Mouse (Mus musculus): ENCODE measurements around the gene Bbs9.

Gene Bbs9

DNA sequence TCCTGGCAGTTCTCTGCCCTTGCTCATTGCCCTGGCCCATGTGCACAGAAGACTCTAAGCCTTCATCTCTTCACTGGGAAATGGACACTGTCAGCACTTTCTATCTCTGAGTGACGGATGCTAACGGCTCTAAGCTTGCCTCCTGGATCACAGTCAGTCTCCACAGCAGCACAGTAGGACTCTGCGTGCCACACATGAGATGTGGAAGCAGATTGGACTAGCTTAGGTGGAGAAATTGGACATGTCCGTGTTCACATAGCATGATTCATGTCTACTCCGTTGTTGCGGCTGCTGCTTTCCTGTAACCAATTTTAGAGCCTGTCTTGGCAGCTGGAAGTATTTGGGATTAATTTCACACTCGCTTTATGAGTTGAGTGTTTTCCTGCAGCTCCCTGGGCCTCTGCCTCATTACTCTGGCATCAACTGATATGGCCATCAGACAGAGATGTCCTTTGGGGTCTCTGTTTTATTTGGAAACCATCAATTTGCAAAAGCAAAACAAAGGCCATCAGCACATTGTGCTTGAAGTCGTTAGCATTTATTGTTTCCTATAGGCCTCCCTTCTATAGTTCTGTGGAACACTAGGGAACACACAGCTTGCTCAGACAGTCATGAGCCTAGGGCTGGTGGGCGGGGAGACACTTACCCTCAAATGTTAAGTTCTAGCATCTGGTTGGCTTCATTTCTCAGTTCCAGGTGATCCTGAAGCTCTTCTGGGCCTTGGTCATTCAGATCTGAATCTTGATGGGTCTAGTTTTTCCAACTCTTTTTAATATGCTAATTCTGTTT lies 314.1 kb downstream of the Bbs9 start:
- DNase-seq (ENCODE audit: low read depth in 2 of 2, low spot score in 2 of 2), result no peak

DNA sequence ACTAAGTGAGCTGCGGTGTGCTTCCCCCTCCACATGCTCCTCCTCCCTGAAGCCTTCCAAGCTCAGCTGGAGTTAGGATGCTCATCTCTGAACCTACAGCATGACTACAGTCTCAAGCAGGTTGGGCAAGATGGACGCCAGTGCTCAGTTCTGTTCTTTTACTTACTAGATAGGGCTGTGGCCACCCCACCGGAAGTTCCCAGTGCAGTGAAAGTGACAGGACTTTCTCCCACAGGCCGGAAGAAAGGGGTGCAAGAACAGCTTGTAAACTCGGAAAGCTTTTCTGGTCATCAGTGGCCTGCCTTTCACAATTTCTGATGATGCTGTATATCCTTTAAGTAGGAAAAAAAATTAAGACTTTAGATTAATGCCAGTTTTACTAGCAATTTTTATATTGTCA lies 315.7 kb downstream of the Bbs9 start:
- no peak for DNase-seq (ENCODE audit: low read depth in 2 of 2, low spot score in 2 of 2)

DNA sequence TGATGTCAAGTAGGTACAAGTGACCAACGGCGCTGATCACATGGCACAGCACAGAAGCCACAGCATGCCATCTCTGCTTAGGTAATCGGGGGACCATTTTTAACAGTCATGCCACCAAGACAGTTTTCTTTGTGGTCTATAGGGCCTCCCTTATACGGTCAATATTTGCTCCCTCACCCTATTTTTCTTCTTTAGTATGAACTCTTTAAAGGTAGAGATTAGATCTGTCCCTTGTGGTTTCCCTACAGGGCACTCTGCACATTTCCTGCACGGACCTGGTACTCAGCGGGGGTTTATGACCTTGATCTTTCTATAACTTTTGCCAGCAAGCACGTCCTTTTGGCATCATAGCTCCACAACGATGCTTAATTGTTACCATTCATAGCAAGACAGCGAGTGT lies 316.2 kb downstream of the Bbs9 start:
- DNase-seq (ENCODE audit: low read depth in 2 of 2, low spot score in 2 of 2), result no peak

DNA sequence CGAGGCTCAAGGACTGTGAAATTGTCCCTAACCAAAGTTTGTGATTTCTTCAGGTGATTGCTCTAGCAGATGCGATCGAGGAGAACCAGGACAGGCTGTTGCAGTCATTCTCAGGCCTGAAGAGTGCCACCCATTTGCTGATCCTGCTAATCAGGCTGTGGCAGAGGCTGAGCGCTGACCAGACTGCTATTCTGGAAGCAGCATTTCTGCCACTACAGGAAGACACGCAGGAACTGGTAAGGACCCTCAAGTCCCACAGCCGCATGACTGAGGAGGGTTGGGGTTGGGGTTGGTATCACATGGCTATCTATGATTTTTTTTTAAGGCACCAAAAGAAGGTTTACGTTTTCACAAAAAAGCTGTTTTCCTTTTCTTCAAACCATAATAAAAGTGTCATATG lies 318.2 kb downstream of the Bbs9 start:
- DNase-seq (ENCODE audit: low read depth in 2 of 2, low spot score in 2 of 2), result no peak

DNA sequence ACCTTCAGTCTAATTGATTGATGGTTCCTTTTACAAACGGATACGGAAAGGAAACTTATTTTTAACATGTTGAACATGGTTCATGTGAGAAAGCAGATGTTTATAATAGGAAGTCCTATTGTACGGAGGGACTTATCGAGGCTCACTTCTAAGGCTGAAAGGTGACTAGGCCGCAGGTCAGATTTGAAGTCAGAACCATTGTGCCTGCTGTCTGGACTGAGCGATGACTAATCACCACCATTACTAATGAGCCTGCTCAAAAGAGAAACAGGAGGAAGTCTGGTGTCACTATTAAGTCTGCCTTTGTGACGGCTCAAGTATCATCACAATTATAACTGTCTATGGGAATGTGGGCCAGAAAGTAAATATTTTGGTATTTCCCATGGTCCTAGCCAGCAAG lies 325.2 kb downstream of the Bbs9 start:
- DNase-seq (ENCODE audit: low read depth in 2 of 2, low spot score in 2 of 2), result no peak

DNA sequence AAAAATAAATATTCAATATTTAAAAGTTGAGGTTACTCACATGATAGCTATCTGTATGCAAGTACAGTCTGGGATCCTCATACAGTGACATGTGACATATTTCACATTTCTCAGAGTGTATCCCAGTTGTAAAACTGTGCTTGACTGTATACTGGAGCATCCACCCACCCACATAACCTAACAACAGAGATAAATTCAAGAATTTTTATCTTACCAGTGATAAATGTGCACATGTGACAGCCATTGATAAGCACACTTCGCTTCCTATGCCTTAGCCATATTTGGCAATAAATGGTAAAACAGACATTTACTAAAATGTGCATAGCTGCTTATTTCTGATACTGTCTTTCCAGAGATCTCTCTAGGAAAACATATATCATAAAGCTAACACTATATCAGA lies 330.5 kb downstream of the Bbs9 start:
- DNase-seq (ENCODE audit: low read depth in 2 of 2, low spot score in 2 of 2), result no peak

DNA sequence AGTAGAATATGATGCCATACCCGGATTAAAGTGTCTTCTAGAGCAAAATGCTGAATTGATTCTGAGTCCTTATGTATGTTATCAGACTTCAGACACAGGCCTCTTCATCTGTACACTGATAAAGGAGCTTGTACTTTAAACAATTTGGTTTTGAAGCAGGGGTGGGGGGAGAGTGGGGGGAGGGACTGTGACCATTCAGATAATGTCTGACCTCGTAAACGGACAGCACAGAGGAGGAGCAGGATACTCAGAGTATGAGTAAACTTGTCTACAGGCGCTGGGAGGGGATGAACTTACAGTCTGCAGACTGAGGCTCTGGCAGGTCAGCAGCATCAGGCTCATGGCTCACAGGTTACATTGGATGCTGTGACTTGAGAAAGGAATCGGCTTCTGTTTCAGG lies 331.0 kb downstream of the Bbs9 start:
- no peak for DNase-seq (ENCODE audit: low read depth in 2 of 2, low spot score in 2 of 2)

DNA sequence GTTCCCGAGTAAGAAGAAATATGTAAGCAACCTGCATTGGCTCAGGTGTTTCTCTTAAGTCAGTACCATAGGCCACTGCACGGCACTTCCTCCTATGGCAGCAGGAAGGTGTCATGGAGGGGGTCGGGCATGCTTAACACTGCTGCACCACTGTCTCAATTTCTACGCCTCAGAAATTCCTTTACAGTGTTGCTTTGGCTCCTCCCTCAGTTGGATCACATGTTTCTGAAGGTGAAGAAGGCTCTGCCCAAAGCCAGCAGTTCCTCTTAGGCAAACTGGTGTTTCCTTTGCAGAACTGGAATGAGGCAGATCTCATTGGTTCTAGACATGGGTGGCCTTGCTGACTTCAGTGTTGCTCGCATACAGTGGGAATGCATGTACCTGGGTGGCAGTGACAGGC lies 332.2 kb downstream of the Bbs9 start:
- no peak for DNase-seq (ENCODE audit: low read depth in 2 of 2, low spot score in 2 of 2)

DNA sequence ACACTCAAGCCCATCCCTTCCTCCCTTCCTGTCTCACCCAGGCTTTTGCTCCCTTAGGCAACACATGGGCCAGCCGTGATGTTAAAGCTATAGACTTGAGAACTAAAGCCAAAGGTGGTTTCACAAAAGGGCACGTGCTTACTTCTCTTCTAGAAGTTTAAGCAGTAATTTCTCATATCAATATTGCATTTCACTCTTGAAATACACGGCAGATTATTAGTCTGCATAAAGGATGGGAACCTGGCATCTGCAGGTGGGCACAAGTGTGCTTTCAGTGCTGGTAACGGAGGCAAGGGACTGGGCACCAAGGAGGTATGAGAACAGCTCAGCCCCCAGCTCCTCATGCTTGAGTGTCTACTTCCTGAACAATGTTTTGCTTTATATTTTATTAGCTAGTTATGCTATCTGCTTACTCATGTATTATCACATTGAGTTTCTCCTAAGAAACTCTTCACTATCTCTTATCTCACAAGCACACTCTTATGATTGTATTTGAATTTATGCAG lies 334.2 kb downstream of the Bbs9 start:
- no peak for DNase-seq (ENCODE audit: low read depth in 2 of 2, low spot score in 2 of 2)

DNA sequence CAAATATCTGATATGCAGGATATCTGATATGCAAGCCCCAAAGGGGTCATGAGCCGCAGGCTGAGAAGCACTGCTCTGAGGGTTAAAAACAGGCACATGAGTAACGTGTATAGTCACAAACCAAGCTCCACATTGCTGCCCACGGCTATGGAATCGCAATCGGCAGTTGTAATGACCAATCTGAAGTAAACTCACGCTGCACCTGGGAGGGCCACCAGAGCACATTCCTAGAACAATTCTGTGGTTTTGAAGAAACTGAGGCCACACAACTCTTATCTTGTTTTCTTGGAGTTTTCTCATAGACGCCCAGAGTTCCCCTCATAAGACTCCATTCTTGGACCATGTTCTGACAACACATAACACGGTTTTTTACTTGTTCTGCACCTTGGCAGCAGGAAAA lies 334.9 kb downstream of the Bbs9 start:
- DNase-seq (ENCODE audit: low read depth in 2 of 2, low spot score in 2 of 2), result no peak

DNA sequence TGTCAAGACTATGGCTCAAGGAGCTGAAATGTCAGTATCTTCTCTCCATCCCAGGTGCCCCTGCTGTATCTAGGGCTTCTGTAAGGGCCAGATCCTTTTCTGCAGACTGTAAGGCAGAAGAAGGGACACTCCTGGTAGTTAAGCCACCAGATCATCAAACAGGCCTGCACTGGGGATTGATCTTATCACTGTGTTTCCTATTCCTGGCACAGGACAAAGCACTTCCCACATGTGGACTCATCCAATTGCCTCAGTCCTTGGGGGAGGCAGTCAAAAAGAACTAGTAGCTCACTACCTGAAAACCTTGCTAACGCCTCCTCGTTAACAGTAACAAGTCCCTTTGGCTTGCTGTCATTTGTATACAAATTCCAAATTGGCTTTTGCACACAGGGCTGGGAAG lies 336.4 kb downstream of the Bbs9 start:
- DNase-seq (ENCODE audit: low read depth in 2 of 2, low spot score in 2 of 2), result no peak

DNA sequence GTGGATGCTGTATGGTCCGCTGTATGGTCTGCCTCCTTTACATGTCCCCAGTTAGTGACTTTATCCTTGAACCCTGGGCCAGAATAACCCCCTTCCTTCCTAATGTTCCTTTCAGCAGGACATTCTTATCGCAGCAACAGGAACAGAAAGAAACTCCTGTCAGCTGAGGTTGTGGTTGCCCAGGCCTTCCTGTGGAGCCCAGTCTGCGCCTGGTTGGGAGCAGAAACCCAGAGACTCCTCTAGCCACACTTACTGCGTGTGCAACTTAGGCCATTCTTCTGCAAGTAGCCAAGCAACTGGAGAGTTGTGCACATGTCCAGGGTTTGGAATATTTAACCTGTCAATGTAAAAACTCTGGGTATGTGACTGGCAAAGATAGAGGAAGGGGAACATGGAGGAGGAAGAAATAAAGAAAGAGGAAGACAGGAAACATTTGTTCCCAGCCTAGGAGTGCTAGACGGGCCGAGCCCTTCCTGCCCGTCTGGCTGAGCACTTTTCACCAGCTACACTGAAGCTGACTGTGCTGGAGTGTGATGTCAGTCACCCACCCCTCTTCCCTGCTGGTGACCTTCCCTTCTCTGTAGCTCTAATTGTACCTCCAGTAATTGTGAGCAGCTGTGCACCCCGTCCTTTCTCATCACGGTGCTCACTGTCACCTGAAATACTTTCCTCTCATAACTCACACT lies 339.0 kb downstream of the Bbs9 start:
- no peak for DNase-seq (ENCODE audit: low read depth in 2 of 2, low spot score in 2 of 2)

DNA sequence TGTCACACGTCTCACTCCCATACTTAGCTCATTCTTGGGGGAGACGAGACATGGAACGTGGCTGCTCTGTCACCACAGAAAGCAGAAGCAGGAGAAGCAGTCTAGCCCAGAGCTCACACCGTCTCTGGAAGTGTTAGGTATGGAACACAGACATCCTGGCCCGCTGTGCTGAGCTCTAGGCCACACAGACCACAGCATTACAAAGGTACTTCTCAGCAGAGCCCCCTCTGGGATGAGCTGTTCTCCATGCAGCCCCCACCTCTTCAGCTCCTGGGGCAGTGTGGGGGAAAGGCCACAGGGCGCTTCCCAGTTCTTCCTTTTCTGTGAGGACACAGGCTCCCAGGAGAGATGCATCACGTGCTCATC lies 339.6 kb downstream of the Bbs9 start:
- DNase-seq (ENCODE audit: low read depth in 2 of 2, low spot score in 2 of 2), result no peak

DNA sequence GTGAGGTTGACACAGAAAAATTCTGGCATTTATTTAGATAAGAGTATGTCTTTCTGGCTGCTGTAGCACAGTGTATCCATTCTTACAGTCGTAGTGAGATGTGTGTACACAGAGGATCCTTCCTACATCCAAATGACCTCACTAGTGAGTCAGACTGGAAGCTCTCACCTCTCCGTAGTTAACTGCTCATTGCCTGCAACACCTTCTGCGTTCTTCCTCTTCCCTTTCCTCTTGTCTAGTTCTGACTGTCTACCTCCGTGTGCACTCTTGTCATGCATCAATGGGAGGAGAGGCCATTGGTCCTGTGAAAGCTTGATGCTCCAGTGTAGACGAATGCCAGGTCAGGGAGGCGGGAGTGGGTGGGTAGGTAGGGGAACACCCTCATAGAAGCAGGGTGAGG lies 344.0 kb downstream of the Bbs9 start:
- DNase-seq (ENCODE audit: low read depth in 2 of 2, low spot score in 2 of 2), result no peak

DNA sequence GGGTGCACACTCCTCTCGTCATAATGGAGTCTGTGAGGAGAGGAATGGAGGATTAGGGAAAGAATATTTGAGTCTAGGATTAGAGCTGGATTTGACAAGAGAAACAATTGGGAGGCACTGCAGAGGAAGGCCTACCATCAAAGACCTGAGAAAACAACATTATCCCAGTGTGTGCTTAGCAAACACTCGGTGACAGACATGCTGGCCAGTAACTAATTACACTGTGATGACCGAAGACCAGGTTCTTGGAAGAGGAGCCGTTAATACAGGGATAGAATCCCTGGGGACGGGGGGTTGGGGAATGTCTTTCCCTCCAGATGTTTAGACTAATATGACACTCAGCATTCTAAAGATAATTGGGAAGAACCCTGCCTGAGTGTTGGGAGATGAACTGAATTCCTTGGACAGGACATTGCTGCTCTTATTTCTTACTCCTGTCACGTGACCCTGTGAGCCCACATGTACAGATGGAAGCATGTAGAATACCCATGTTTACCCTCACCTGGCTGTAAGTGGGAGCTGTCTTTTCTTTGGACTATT lies 345.2 kb downstream of the Bbs9 start:
- DNase-seq (ENCODE audit: low read depth in 2 of 2, low spot score in 2 of 2), result no peak

DNA sequence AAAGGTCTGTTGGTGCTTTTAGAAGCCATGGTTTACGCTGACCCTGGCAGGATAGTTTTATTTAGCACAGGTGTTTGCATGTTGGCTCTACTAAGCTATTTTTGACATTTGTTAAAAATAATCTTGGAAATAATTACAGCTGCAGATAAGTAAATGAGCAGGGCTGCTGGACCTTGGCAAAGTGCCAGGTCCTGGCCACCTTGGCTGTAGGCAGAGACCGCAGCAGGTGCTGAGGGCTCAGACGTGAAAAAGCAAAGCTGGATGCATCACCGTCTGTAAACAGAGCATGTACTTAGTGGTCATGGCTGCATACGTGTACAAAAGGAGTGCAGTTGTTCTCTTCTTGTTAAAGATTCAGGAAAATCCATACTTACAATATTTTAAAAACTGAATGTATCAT lies 347.3 kb downstream of the Bbs9 start:
- DNase-seq (ENCODE audit: low read depth in 2 of 2, low spot score in 2 of 2), result no peak

DNA sequence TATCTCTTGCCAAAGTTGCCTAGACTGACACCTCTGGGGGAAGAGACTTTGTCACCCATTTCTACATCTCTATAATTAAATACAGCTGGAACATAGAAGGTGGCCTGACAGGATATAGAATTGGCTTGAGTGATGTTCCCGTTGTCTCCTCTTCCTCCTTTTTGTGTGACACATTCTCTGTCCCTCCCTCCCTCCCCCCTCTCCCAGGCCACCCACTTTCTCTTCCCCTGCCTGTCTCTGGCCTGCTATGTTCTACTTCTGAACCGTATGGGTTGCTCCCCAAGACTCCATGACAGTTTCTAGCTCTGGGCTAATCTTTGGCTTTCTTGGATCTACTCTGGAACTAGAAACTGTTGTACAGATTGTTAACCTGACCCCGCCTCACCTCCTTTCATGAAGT lies 348.3 kb downstream of the Bbs9 start:
- no peak for DNase-seq (ENCODE audit: low read depth in 2 of 2, low spot score in 2 of 2)

DNA sequence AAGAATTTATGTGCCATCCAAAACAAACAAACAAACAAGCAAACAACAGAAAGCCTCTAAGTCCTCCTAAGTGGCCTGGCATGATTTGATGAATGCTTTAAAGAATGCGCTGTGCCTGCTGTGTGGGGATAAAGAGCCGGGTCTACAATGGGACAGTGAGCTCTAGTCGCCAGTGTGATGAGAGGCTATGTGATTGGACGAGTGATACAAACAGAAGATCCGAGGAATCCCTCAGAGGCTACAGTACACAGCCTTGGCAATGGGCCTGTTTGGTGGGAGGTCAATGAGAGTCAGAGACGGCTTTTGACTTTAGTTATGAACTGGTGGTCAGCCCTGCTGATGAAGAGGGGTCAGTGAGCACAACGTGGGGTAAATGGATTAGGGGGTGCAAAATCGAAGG lies 349.4 kb downstream of the Bbs9 start:
- no peak for DNase-seq (ENCODE audit: low read depth in 2 of 2, low spot score in 2 of 2)

DNA sequence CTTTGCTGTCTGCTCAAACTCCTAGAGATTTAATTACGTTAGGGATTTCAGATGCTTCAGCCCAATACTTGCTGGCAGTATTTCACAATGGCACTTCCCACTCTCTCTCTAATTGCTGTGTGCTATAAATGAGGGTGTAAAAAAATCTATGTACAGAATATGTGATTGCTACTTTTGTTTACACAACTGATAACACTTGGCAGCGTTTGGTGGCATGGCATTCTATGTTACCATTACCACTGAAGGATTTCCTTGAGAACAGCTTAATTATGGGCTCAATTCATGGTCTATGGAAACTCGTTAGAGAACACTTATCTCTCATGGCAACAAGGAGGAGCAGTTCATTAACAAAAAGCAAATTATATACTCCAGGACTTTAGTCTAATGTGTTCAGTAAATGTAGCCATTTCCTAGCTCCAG lies 351.1 kb downstream of the Bbs9 start:
- DNase-seq (ENCODE audit: low read depth in 2 of 2, low spot score in 2 of 2), result no peak

DNA sequence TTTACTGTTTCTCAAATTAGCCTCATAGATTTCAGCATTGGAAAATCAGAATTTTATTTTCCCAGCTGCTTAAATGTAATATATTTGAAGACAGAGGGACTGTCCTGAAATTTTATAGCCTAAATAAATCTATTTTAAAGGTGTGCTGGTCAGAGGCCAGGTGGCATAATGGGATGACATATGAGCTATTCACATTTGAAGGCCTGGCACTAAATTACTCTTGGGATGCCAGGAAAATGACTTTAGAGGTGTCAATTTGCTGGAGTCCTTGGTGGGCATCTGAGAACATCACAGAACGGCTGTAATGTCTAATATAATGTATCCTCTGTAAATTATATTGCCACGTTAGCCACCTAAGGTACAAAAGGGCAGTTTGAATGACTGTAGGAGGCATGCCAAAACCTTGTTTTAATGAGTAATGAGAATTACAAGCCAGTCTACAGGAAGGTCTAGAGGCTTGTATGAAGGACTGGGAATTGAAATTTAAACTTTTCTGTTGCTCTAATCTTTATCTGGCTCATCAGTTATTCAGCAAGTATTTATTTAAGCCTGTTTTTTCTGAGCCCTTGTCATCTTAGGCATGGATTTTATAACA lies 351.8 kb downstream of the Bbs9 start:
- no peak for DNase-seq (ENCODE audit: low read depth in 2 of 2, low spot score in 2 of 2)

DNA sequence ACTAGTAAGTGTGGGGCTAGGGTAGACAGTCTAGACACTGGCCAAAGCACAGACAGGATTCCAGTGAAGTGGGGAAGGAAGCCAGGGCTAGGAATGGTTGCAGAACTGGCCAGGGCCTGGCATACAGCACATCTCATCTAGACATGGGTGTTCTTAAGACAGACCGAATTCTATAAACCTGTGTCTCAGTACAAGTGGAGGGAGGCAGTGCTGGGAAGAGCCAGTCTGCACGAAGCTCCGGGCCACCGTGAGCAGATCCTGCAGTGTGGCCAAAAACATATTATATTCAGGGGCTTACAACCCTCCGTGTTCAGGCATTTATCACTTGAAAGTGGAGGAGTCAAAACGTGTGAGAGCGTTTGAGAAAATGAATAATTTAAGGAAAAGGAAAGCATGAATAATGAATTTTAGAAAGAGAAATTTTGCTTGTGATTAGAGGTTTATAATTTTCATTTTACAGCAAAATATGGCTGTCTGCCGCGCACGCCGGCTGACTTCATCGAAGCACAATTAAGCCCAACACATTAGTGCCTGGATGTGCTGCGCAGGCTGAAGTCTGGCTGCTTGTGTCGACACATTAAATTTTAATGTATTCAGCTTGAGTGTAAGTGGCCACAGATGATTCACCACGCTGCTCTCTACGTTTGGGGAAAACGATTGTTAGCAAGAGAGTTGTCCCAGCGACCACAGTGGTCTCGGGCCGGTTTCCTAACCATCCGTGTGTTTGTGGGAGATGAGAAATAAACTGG lies 353.9 kb downstream of the Bbs9 start:
- no peak for DNase-seq (ENCODE audit: low read depth in 2 of 2, low spot score in 2 of 2)

Measured in CD8-positive naive resting alpha-beta T cell, adult 2 months (primary cell).